Mouse (Mus musculus): ENCODE results near the gene Mptx2.
A peak's percentile ranks its signal among the peaks of the same experiment; 100 is the strongest.
"Not testable (repeated sequence)": the region's sequence is repeated elsewhere in the genome, so short reads cannot be mapped to it uniquely, and the experiment has no call there.

Gene Mptx2

GRCm38 (mm10) chr1:173277677-173278076 is at the start of gene Mptx2:
Mptx2 (minus strand) TSS chr1:173277777.
- no peak for DNase-seq (ENCODE audit: low read depth in 2 of 2, low spot score in 2 of 2)

- DNase-seq (ENCODE audit: low read depth in 2 of 2, low spot score in 2 of 2): no peak
Observed at GRCm38 (mm10) chr1:173326552-173326951, 49.0 kb upstream of the Mptx2 start.

GRCm38 (mm10) chr1:173325395-173325794 is 47.8 kb upstream of the Mptx2 start:
- DNase-seq (ENCODE audit: low read depth in 2 of 2, low spot score in 2 of 2): no peak

- no peak for DNase-seq (ENCODE audit: low read depth in 2 of 2, low spot score in 2 of 2)
Observed at GRCm38 (mm10) chr1:173324961-173325360, 47.4 kb upstream of the Mptx2 start.

GRCm38 (mm10) chr1:173323839-173324585 is 46.4 kb upstream of the Mptx2 start:
- peak in 1 of 2 experiments; percentile 17 for DNase-seq (ENCODE audit: low read depth in 2 of 2, low spot score in 2 of 2)

GRCm38 (mm10) chr1:173322249-173322627 is 44.7 kb upstream of the Mptx2 start:
- DNase-seq (ENCODE audit: low read depth in 2 of 2, low spot score in 2 of 2): no peak

- DNase-seq (ENCODE audit: low read depth in 2 of 2, low spot score in 2 of 2): no peak
Observed at GRCm38 (mm10) chr1:173321593-173322248, 44.1 kb upstream of the Mptx2 start.

GRCm38 (mm10) chr1:173317925-173318477 is 40.4 kb upstream of the Mptx2 start:
- DNase-seq (ENCODE audit: low read depth in 2 of 2, low spot score in 2 of 2): no peak

GRCm38 (mm10) chr1:173315725-173316124 is 38.1 kb upstream of the Mptx2 start:
- DNase-seq (ENCODE audit: low read depth in 2 of 2, low spot score in 2 of 2): no peak

- not testable (repeated sequence) for DNase-seq (ENCODE audit: low read depth in 2 of 2, low spot score in 2 of 2)
Observed at GRCm38 (mm10) chr1:173313535-173314050, 36.0 kb upstream of the Mptx2 start.

- not testable (repeated sequence) for DNase-seq (ENCODE audit: low read depth in 2 of 2, low spot score in 2 of 2)
Observed at GRCm38 (mm10) chr1:173302795-173303194, 25.2 kb upstream of the Mptx2 start.

- no peak for DNase-seq (ENCODE audit: low read depth in 2 of 2, low spot score in 2 of 2)
Observed at GRCm38 (mm10) chr1:173265701-173266100, 11.9 kb downstream of the Mptx2 start, which contains the start of gene Olfr418. Olfr418 (plus strand) TSS chr1:173266001.

GRCm38 (mm10) chr1:173249888-173250287 is 27.7 kb downstream of the Mptx2 start:
- DNase-seq (ENCODE audit: low read depth in 2 of 2, low spot score in 2 of 2): no peak

GRCm38 (mm10) chr1:173237004-173237403 is 40.6 kb downstream of the Mptx2 start:
- DNase-seq (ENCODE audit: low read depth in 2 of 2, low spot score in 2 of 2): not testable (repeated sequence)

- DNase-seq (ENCODE audit: low read depth in 2 of 2, low spot score in 2 of 2): no peak
Observed at GRCm38 (mm10) chr1:173227081-173227480, 50.5 kb downstream of the Mptx2 start, which contains the start of gene Fcer1a. Fcer1a (minus strand) TSS chr1:173227214.

Measured in CD8-positive naive resting alpha-beta T cell, adult 2 months (primary cell).